Mouse (Mus musculus) heart, adult 8-10 months (tissue): ENCODE results near the gene Ankrd12. TPM values are rescaled to one million over a fixed set of nuclear protein-coding genes. Genes with fewer than 3 reads are reported as not detected.

Experiments used
- DNase-seq: peaks from one replicate; pipeline ENCODE4 v3.0.0; 2022; ENCODE audit warnings: low spot score
- total RNA-seq, 4 experiments: library from RNA; stranded (reverse); gene quantifications; 2 replicates each; pipeline ENCODE4 v1.2.4; 2022

The Ankrd12 gene
- total RNA-seq, 4 experiments from 2014 or later = 20.7 to 29.5 (median 24.1) TPM

DNA sequence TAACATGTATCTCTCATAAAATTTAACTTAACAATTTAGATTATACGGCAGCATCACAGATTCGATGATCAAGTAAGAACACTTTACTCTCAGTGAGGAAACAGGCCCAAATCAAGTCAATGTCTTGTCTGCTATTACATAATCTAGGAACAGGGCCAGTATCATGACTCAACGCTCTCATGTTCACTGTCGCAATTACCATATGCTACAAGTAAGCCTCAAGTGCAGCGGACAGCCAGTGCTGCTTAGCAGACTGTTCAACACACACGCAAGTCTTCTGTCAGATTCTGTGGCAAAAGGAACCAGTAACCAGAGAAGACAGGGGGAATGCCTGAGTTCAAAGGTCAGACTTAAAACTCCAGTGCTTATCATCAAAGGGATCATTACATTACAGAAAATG lies 145.9 kb downstream of the Ankrd12 start:
- peak; percentile 83 for DNase-seq

DNA sequence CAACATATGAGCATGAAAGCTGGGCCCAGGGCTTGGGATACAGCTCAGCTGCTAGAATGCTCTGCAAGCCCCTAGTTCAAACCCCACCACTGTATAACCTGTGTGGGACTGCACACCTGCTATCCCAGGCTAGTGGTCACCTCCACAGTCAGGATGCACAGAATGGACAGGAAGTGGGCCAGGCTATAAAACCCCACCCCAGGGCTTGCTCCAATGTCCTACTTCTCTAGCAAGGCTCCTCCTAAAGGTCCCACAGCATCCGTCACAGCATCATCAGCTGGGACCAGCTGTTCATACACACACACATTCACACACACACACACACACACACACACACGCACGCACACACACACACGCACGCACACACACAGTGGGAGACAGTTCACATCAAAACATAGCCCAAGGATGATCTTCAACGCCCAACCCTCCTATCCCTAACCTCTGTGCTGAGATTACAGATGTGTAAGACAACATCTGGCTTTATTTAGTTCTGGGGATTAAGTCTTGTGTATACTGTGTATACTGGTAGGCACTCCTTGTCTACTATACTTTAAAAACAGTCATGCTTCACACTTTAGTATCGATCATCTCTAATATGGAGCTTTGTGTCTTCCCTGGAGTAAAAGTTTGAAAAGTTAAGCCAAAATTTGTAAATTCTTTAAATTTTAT lies 146.6 kb downstream of the Ankrd12 start:
- DNase-seq = no peak

DNA sequence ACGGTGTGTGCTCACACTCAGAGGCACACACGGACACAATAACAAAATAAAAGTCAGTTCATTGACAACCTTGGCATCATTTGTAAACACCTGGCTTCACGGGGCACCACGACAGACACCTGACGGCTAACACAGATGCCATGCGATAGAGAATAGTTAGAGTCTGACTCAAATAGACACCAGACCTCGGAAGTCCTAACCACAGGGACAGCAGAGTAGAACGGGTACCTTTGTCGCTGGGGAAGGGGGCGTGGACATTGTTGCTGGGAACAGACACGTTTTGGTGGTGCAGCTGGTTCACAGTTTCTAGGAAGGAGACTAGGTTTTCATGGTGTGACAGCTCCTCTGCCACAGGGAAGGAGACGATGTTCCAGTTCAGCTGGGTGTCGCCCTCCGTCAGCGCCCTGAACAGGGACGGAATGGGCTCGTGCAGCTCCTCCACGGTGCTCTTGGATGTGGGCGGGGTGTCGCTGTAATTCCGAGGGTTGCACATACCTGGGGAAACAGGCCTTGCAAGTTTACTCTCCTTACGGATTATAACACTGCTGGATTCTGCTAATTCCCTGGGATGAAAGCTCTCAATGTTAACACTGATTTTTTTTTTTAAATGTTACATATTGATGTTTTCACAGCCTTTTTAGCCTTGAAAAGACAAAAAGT lies 147.4 kb downstream of the Ankrd12 start:
- no peak for DNase-seq

DNA sequence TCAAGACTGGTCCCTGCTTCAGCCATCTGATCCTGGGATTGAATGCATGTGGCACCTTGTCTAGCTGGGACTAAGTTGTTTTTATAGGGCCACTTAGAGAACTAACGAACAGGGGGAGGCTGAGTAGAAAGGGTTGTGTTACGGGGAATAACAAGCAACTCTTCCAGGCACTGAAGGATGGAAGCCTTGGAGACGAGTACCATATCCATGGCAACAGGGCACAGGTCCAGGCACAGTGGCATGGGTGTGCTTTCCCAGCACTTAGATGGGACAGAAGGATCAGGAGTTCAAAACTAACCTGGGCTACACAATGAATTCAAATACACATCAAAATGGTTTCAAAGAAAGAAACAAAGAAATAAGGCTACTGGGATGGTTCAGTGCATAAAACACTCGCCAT lies 149.8 kb downstream of the Ankrd12 start:
- DNase-seq = no peak

DNA sequence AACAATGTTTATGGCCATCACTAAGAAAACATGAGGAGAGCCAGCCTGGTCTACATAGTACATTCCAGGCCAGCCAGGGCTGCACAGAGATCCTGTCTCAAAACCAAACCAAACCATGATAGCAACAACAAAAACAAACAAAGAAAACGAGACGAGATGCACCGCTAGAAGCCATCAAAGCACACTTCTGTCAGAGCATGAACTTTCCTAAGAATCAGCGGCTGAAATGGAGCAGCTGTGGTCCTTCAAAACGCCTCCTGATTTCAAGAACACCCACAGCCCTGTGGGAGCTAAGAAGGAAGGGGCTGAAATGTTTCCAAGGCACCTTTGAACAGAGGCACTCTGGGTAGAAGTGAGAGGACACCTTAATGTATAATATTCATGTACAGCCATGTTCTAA lies 152.7 kb downstream of the Ankrd12 start:
- DNase-seq = no peak

DNA sequence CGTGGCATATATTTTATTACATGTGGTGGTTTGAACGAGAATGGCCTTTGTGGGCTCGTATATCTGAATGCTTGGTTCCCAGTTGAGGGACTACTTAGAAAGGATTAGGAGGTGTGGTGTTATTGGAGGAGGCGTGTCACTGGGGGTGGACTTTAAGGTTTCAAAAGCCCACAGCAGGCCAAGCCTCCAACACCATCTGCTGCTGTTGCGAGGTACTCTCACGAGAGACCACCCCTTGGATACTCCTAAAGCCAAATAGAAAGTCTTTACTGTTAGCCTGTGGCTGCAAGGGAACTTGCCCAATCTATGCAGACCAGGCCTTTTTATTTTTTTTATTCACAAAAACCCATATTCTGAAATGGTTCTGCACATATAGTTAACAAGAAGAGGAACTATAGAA lies 154.9 kb downstream of the Ankrd12 start:
- no peak for DNase-seq

DNA sequence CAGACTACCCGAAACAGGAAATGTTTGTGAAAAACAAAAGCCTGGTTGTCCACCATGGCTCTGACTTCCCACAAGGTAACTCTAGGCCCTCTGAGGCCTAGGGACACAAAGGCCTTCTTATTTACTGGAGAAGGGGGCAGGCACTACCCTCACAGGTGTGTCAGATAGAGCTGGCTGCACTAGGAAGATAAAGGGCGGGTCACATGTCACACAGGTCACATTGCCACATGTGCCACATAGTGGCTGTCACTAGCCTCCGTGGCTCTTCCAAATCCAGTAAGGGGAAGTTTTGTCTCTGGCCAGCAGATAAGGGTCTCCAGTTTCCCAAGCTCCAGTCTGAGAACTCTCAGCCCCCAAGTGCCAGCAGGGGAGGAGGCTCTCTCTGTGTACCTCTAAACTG lies 157.7 kb downstream of the Ankrd12 start:
- DNase-seq = no peak

DNA sequence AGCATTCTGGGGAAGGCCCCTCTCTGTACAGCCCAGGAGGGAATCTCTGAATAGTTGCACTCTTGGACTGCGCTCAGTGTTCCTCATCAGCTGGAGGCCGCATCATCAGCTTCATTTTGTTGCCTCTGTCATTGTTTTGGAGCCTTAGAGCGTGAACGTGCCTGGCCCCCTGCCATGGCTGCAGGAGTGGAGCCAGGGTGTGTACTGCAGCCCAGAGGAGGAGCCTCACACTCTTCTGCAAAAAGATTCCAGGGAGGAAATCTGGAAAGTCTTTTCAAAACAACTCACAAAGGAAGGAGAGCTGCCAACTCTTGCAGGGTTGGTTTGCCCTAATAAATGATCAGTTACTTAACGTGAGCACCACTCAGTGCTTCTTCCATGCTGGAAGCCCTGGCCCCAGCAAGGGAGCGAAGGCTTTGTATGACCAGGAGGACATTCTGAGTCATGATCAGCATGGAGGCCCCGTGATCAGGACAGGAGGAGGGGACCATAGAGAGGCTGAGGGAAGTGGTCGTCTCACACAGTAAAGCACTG lies 160.7 kb downstream of the Ankrd12 start:
- peak; percentile 93 for DNase-seq

Other genes starting within 250 kb of the Ankrd12 start
- gene Ralbp1, start 191.3 kb downstream of the Ankrd12 start, total RNA-seq = 10 to 100 TPM; 33.6 to 42.3 (median 34.1) TPM
- gene Twsg1, start 125.9 kb downstream of the Ankrd12 start, total RNA-seq = 10 to 100 TPM; 69.1 to 85.0 (median 79.8) TPM
- 1,000 to 10,000 TPM; 1,211 to 1,253 (median 1,225) TPM for gene Ndufv2, start 24.5 kb upstream of the Ankrd12 start, total RNA-seq
- 10 to 100 TPM; 17.3 to 24.4 (median 19.3) TPM for gene Washc1, start 34.5 kb upstream of the Ankrd12 start, total RNA-seq
- gene Ddx11, start 46.4 kb upstream of the Ankrd12 start, total RNA-seq = 1 to 10 TPM in 3 of 4 experiments, under 1 TPM in 1; 0.88 to 1.5 (median 1.2) TPM